Comparison of ENCODE assay signal across 14 mouse cellular contexts in the genomic region with DNA sequence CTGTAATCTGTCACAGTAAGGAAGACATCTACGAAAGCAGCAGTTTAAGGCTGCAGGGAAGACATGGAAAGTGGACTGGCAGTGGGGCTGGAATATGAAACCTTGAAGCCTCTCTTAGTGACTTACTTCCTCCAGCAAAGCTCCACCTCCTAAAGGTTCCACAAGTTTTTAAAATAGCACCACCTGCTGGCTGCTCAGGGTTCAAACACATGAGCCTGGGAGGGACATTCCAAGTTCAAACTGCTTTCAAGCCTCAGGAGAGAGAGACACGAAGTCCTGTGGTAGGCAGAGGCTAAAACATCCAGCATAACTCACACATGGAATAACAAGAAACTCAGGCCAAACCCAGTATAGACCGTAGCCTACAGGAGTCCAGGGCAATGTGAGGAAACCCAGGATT. TPM values are rescaled to one million over a fixed set of nuclear protein-coding genes. Genes with fewer than 3 reads are reported as not detected.
A peak's percentile ranks its signal among the peaks of the same experiment; 100 is the strongest.
DNase-seq lines count a peak whose midpoint lies in the region; ATAC-seq and TF ChIP-seq lines count a peak whose summit lies in the region.
"Had no signal": no experiment of that assay in that cellular context is flagged by ENCODE, and none has a peak within 500 bp of the region (broad histone marks: within the 10 kb centered on the region; RNA-seq: fewer than 3 reads in every experiment).

No protein-coding gene starts in this region.

- H3K9me3 ChIP-seq in intestine, embryonic 14.5 days (ENCODE audit: control insufficient read depth, low read length) = no peaks in the 10 kb centered on the region
- H3K9me3 ChIP-seq in intestine, embryonic 16.5 days (ENCODE audit: control insufficient read depth, low read length) = peaks cover 5% of the 10 kb centered on the region; the same call in 1 of the 2 replicates

- TF ChIP-seq CTCF in lung, adult 2 months (IDR thresholded peaks at IDR 0.05; ENCODE audit: insufficient read depth, low read length) = no peak
- TF ChIP-seq CTCF in Patski (IDR thresholded peaks at IDR 0.05) = peak; percentile 41

- peaks cover 3% of the 10 kb centered on the region for H3K27me3 ChIP-seq in intestine, embryonic 14.5 days (replicated peaks; ENCODE audit: control insufficient read depth, insufficient read depth, low read length)
- H3K27me3 ChIP-seq in intestine, embryonic 16.5 days (replicated peaks; ENCODE audit: control insufficient read depth, insufficient read depth, low read length) = 0 out of 2 replicates have a peak, but pooled peaks cover 2% of the 10 kb centered on the region
- H3K27me3 ChIP-seq in Patski = peaks cover 51% of the 10 kb centered on the region

- no peak for ATAC-seq in intestine, embryonic 14.5 days (replicated peaks; ENCODE audit: low FRiP score, low TSS enrichment, low read depth)
- ATAC-seq in intestine, embryonic 16.5 days = no peak
- no peak for ATAC-seq in Patski

- no peak overlapping the region for H3K9ac ChIP-seq in intestine, embryonic 14.5 days (ENCODE audit: low read length)
- no peak overlapping the region for H3K9ac ChIP-seq in intestine, embryonic 16.5 days (ENCODE audit: low read depth, low read length)
- H3K9ac ChIP-seq: liver, embryonic 13.5 days had no signal

- no peak overlapping the region for H3K27ac ChIP-seq in intestine, embryonic 14.5 days (ENCODE audit: low read depth)
- H3K27ac ChIP-seq in intestine, embryonic 16.5 days (ENCODE audit: low read length) = no peak overlapping the region
- H3K27ac ChIP-seq: liver, embryonic 13.5 days had no signal

- in situ Hi-C loops in Patski (cut with MboI; ENCODE audit: low pct_unique_long_range_greater_than_20kb) = loop anchor here (5.0 kb wide), 1 partner anchor 328 kb away; no protein-coding TSS in a partner anchor

- CTCF ChIA-PET in Patski (lab: Charles Lee) = interaction anchor here (1.2 to 4.3 kb wide), 3 partner anchors 13 to 249 kb away, joined by 3 to 31 read pairs (median 21); no protein-coding TSS in a partner anchor

- POLR2A ChIA-PET in Patski (lab: Charles Lee) = no interaction called here

- peak; percentile 45 for DNase-seq in intestine, embryonic 14.5 days (ENCODE audit: low spot score)
- peak; percentile 1 for DNase-seq in lung, adult 2 months
- no peak for DNase-seq in lung, postnatal 36 days
- DNase-seq in ES-CJ7 (ENCODE audit: low read depth, low spot score) (peak; percentile 19), Patski (ENCODE audit: low read depth, low spot score) (no peak), MN1 (ENCODE audit: low spot score) (no peak)
- DNase-seq: adrenal gland, postnatal 25 days; cerebellum, adult 9-11 months; heart, postnatal 36 days; kidney, adult 11 months; liver, embryonic 13.5 days; right cerebral cortex, postnatal 25 days; thymus, postnatal 14 days had no signal

- peaks cover 6% of the 10 kb centered on the region for H3K4me1 ChIP-seq in intestine, embryonic 14.5 days (replicated peaks; ENCODE audit: control insufficient read depth, insufficient read depth, low read length)
- H3K4me1 ChIP-seq in intestine, embryonic 16.5 days (ENCODE audit: control insufficient read depth, insufficient read depth, low read length) = peaks cover 12% of the 10 kb centered on the region
- H3K4me1 ChIP-seq in lung, adult 2 months (ENCODE audit: control insufficient read depth, insufficient read depth, low read length) = peaks cover 12% of the 10 kb centered on the region

- WGBS in intestine, embryonic 14.5 days = 79% methylated on average over 3 of the region's 3 CpGs
- WGBS in intestine, embryonic 16.5 days = 82% methylated on average over 3 of the region's 3 CpGs
- 83% methylated on average over 3 of the region's 3 CpGs for WGBS in lung, adult 2 months

- no peak overlapping the region for H3K4me3 ChIP-seq in intestine, embryonic 14.5 days (ENCODE audit: low read depth, low read length)
- H3K4me3 ChIP-seq in intestine, embryonic 16.5 days (ENCODE audit: low read length) = no peak overlapping the region
- no peak overlapping the region for H3K4me3 ChIP-seq in lung, adult 2 months (replicated peaks; ENCODE audit: extremely low read depth, low read depth, low read length)
- H3K4me3 ChIP-seq: liver, embryonic 13.5 days had no signal

- H3K4me2 ChIP-seq in intestine, embryonic 14.5 days (ENCODE audit: low read length) = no peak overlapping the region
- no peak overlapping the region for H3K4me2 ChIP-seq in intestine, embryonic 16.5 days (ENCODE audit: low read depth, low read length)
- H3K4me2 ChIP-seq: liver, embryonic 13.5 days had no signal

- no peak for TF ChIP-seq POLR2A in lung, adult 2 months (IDR thresholded peaks at IDR 0.05; ENCODE audit: borderline replicate concordance, extremely low read depth, low read depth, low read length)

- H3K36me3 ChIP-seq in intestine, embryonic 14.5 days (ENCODE audit: control insufficient read depth, insufficient read depth, low read length) = no peaks in the 10 kb centered on the region
- no peaks in the 10 kb centered on the region for H3K36me3 ChIP-seq in intestine, embryonic 16.5 days (ENCODE audit: control insufficient read depth, insufficient read depth, low read length)
- H3K36me3 ChIP-seq: liver, embryonic 13.5 days had no signal

RNA-seq across cellular contexts. Expression of a gene that starts 39.4 kb away (rescaled TPM):
- 2.3 and 2.7 TPM in 2 replicates for polyA plus RNA-seq in intestine, embryonic 14.5 days (2014; fragmentation: Nextera tagmentation; extraction: Ambion mirVana)
- polyA plus RNA-seq in intestine, embryonic 16.5 days (2015; fragmentation: Nextera tagmentation; extraction: Ambion mirVana) = 2.9 and 4.0 TPM in 2 replicates
- polyA plus RNA-seq in lung, adult 2 months (2012; rRNA removed) = 5.1 and 5.5 TPM in 2 replicates
- polyA plus RNA-seq in Patski (2021) = 28.4 TPM

Comparison
In these comparisons a context has a peak if more than half of its experiments do, and no peak if none do; other contexts are left out.
1. DNase-seq: peak in intestine, embryonic 14.5 days (single experiment), lung, adult 2 months (single experiment) and ES-CJ7 (single experiment); none in lung, postnatal 36 days (single experiment), Patski (single experiment) and MN1 (single experiment).